Mouse (Mus musculus): ENCODE results near the gene Ptrhd1. TPM values are rescaled to one million over a fixed set of nuclear protein-coding genes. Genes with fewer than 3 reads are reported as not detected.
A peak's percentile ranks its signal among the peaks of the same experiment; 100 is the strongest.

Ptrhd1 gene
- polyA plus RNA-seq (2016; fragmentation: Nextera tagmentation; extraction: Ambion mirVana), result 5.9 and 6.0 TPM in 2 replicates

- Histone ChIP-seq H3K36me3 (peaks cover 32% of the 10 kb centered on the region), H3K4me1 (peaks cover 11% of the 10 kb centered on the region), H3K27ac (peak within 1 kb of the TSS; percentile 94), H3K27me3 (ENCODE audit: low read depth, poor library complexity, severe bottlenecking) (no peaks in the 10 kb centered on the region), H3K4me3 (peak within 1 kb of the TSS; percentile 71), H3K9me3 (replicated peaks) (no peaks in the 10 kb centered on the region)
- WGBS, result under 1% methylated on average over 50 of the region's 50 CpGs
- peak; percentile 95 for DNase-seq (ENCODE audit: low spot score)
Measured at GRCm38 (mm10) chr12:4233572-4234508, at the start of gene Ptrhd1, which contains the start of gene Cenpo. TSS of gene Ptrhd1 (plus strand) at chr12:4234027. TSS of gene Cenpo (minus strand) at chr12:4234294.

DNA sequence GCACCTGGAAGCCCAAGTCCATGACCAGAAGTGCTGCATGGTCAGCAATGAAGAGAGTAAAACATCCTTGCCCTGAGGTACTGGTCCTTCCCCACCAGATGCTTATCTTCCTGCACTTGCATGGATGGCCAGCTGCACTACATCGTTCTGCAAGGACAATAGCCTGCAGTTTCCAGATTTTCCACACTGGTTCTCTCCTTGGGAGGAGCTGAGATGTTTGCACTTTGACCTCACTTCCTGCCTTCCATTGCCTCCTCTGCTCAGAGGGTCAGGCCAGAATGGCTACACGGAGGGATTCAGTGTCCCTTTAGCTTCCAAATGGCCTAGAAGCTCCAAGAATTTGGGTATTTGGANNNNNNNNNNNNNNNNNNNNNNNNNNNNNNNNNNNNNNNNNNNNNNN lies 49.2 kb upstream of the Ptrhd1 start:
- Histone ChIP-seq H3K36me3 (peaks cover 3% of the 10 kb centered on the region; the same call in 1 of the 2 replicates), H3K27ac (no peak overlapping the region), H3K4me1 (peaks cover 18% of the 10 kb centered on the region), H3K27me3 (ENCODE audit: low read depth, poor library complexity, severe bottlenecking) (no peaks in the 10 kb centered on the region), H3K9me3 (replicated peaks) (no peaks in the 10 kb centered on the region), H3K4me3 (no peak overlapping the region)
- DNase-seq (ENCODE audit: low spot score), result no peak
- 58% methylated on average over 2 of the region's 2 CpGs for WGBS

GRCm38 (mm10) chr12:4188171-4189059 lies 45.4 kb upstream of the Ptrhd1 start:
- DNase-seq (ENCODE audit: low spot score), result peak; percentile 61
- Histone ChIP-seq H3K9me3 (replicated peaks) (no peaks in the 10 kb centered on the region), H3K27ac (peak overlapping the region; percentile 78), H3K4me1 (peaks cover 38% of the 10 kb centered on the region), H3K27me3 (ENCODE audit: low read depth, poor library complexity, severe bottlenecking) (no peaks in the 10 kb centered on the region), H3K36me3 (no peaks in the 10 kb centered on the region), H3K4me3 (no peak overlapping the region)
- WGBS, result 34% methylated on average over 14 of the region's 14 CpGs

GRCm38 (mm10) chr12:4189060-4189447 lies 44.8 kb upstream of the Ptrhd1 start:
- Histone ChIP-seq H3K4me3 (no peak overlapping the region), H3K27ac (no peak overlapping the region), H3K9me3 (replicated peaks) (no peaks in the 10 kb centered on the region), H3K27me3 (ENCODE audit: low read depth, poor library complexity, severe bottlenecking) (no peaks in the 10 kb centered on the region), H3K4me1 (peaks cover 41% of the 10 kb centered on the region), H3K36me3 (no peaks in the 10 kb centered on the region)
- DNase-seq (ENCODE audit: low spot score), result no peak
- 50% methylated on average over 5 of the region's 5 CpGs for WGBS

DNA sequence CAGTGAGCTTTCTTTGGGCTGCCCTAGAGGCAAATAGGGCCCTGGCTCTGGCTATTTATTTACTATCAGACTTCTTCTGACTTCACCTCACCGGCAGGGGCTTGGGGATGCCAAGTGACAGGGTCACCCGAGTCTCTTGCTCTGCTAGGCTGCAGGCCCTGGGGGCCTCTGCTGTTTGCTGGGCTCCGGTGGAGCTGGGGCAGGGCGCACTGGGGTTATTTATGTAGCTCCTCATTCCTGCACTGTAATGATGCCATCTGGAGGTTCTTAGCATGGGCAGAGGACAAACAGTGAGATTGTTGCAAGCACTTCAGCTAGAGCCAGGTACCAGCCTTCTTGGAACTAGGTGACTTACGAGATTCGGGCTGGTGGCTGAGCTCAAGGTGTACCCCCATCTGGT lies 41.3 kb upstream of the Ptrhd1 start:
- Histone ChIP-seq H3K27me3 (ENCODE audit: low read depth, poor library complexity, severe bottlenecking) (no peaks in the 10 kb centered on the region), H3K9me3 (replicated peaks) (no peaks in the 10 kb centered on the region), H3K36me3 (0 out of 2 replicates have a peak, but pooled peaks cover 11% of the 10 kb centered on the region), H3K27ac (peak overlapping the region; percentile 72), H3K4me1 (peaks cover 41% of the 10 kb centered on the region), H3K4me3 (no peak overlapping the region)
- 71% methylated on average over 6 of the region's 6 CpGs for WGBS
- no peak for DNase-seq (ENCODE audit: low spot score)

DNA sequence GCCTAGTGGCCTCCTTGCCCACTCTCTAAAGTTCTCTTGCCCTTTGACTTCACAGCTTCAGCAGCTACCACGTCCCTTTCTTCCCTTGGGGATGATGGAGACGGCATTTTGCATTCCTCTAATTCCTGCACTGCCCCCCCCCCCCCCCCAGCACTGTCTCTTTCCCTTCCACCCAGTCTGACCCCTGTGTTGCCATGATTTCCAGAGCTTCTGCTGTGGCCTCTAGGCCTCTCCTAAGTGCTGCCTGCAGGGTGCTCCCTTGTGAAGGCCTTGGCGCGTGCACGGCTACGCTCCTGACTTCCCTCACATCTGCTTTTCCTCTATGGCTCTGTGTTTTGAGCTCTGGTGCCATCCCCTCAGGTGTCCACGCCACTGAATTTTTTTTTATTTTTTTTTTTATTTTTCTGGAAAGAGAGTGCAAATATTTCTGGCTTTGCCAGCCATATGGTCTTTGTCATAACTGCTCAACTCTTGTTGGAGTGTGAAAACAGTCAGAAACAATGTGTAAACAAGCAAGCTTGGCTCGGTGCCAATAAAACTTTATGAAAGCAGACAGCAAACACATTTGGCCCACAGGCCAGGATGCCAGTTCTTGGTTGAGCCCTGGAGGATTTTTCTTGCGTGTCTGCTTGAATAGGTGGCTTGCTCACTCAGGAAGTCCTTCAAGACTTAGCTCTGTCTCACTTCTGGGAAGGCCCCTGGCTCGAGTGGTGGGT lies 40.6 kb upstream of the Ptrhd1 start:
- H3K27ac ChIP-seq, result peak overlapping the region; percentile 72
- no peak overlapping the region for H3K4me3 ChIP-seq
- H3K36me3 ChIP-seq, result peaks cover 14% of the 10 kb centered on the region; the same call in 1 of the 2 replicates
- peaks cover 35% of the 10 kb centered on the region for H3K4me1 ChIP-seq
- WGBS, result 66% methylated on average over 10 of the region's 10 CpGs
- H3K27me3 ChIP-seq (ENCODE audit: low read depth, poor library complexity, severe bottlenecking), result no peaks in the 10 kb centered on the region
- DNase-seq (ENCODE audit: low spot score), result no peak
- no peaks in the 10 kb centered on the region for H3K9me3 ChIP-seq (replicated peaks)

- 0 out of 2 replicates have a peak overlapping the region, but pooled peaks have one; percentile 27 for H3K27ac ChIP-seq
- no peak overlapping the region for H3K4me3 ChIP-seq
- H3K27me3 ChIP-seq (ENCODE audit: low read depth, poor library complexity, severe bottlenecking), result no peaks in the 10 kb centered on the region
- H3K9me3 ChIP-seq (replicated peaks), result no peaks in the 10 kb centered on the region
- H3K4me1 ChIP-seq, result peaks cover 23% of the 10 kb centered on the region
- H3K36me3 ChIP-seq, result peaks cover 21% of the 10 kb centered on the region
- WGBS, result 93% methylated on average over 14 of the region's 14 CpGs
- no peak for DNase-seq (ENCODE audit: low spot score)
Measured at GRCm38 (mm10) chr12:4194643-4195042, 39.2 kb upstream of the Ptrhd1 start.

DNA sequence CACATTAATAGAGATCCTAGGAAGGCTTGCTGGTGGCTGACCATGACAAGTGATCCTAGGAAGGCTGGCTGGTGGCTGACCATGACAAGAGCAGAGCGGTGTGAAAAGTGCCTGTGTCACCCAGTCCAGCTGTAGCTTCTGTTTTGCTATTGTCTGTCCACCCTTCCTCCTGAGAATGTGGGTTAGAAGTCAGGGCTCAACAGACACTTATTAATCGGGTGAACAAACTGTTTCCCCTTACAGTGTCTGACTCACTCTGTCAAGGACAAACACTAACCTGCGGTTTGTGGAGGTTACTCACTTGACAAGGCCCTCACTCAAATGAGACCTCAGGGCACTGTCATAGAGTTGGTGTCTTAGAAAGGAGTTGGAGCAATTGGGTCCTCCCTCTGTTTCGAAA lies 35.1 kb upstream of the Ptrhd1 start:
- no peak for DNase-seq (ENCODE audit: low spot score)
- WGBS, result 94% methylated on average over 4 of the region's 4 CpGs
- Histone ChIP-seq H3K9me3 (replicated peaks) (no peaks in the 10 kb centered on the region), H3K27me3 (ENCODE audit: low read depth, poor library complexity, severe bottlenecking) (no peaks in the 10 kb centered on the region), H3K27ac (no peak overlapping the region), H3K4me1 (peaks cover under 1% of the 10 kb centered on the region; the same call in 1 of the 2 replicates), H3K36me3 (peaks cover 48% of the 10 kb centered on the region), H3K4me3 (no peak overlapping the region)

DNA sequence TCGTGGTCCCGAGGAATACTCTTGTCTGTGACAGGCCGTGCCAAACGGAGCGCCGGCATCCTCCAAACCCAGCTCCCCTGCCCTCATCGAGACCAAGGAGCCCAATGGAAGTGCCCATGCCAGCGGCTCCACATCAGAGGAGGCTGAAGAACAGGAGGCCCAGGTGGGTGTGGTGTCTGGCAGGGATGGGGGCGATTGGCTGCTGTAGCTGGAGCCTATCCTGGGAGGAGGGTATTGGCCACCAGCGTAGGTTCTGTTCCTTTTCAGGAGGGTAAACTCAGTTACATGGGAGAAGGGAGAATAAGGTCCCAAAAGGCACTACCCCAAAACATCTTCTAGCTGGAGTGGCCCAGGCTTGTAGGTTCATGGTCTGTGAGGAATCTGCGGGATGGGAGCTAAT lies 34.6 kb upstream of the Ptrhd1 start:
- no peaks in the 10 kb centered on the region for H3K27me3 ChIP-seq (ENCODE audit: low read depth, poor library complexity, severe bottlenecking)
- DNase-seq (ENCODE audit: low spot score), result no peak
- H3K9me3 ChIP-seq (replicated peaks), result no peaks in the 10 kb centered on the region
- H3K4me1 ChIP-seq, result no peaks in the 10 kb centered on the region
- H3K36me3 ChIP-seq, result peaks cover 52% of the 10 kb centered on the region
- H3K4me3 ChIP-seq, result no peak overlapping the region
- WGBS, result 94% methylated on average over 11 of the region's 11 CpGs
- H3K27ac ChIP-seq, result no peak overlapping the region

DNA sequence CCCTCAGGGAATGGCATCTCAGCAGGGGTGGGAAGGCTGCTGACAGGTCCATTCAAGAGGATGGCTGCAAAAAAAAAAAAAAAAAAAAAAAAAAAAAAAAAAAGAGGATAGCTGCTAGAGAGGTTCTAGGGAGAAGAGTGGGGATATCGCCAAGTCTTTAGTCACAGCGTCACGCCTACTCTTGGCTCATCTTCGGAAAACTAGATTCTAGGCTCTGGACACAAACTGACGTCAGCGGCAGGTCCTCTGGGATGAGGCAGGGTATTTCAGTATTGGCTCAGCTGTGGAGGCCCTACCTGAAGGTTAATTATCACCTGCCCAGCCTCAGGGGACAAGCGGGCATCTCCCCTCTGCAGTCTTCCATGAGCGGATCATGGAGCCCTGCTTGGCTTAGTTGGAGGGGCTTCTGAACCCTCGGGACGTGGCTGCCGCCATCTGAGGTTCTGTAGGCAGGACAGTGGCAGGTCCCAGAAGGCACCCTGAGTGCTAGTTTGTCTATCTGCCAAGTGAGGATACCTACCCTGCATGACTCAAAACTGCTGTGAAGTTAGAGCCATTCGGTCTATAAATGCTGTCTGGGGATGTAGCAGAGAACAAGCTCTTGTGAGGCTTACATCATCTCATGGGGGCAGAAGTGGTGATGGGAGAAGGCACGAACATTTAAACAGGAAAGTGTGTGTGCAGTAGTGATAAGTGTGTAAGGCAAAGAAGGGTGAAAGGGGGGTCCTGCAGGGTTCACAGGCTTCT lies 32.2 kb upstream of the Ptrhd1 start:
- WGBS, result 93% methylated on average over 13 of the region's 13 CpGs
- H3K27ac ChIP-seq, result no peak overlapping the region
- no peaks in the 10 kb centered on the region for H3K27me3 ChIP-seq (ENCODE audit: low read depth, poor library complexity, severe bottlenecking)
- peaks cover 62% of the 10 kb centered on the region for H3K36me3 ChIP-seq
- no peak for DNase-seq (ENCODE audit: low spot score)
- H3K4me3 ChIP-seq, result no peak overlapping the region
- H3K9me3 ChIP-seq (replicated peaks), result no peaks in the 10 kb centered on the region
- H3K4me1 ChIP-seq, result no peaks in the 10 kb centered on the region

DNA sequence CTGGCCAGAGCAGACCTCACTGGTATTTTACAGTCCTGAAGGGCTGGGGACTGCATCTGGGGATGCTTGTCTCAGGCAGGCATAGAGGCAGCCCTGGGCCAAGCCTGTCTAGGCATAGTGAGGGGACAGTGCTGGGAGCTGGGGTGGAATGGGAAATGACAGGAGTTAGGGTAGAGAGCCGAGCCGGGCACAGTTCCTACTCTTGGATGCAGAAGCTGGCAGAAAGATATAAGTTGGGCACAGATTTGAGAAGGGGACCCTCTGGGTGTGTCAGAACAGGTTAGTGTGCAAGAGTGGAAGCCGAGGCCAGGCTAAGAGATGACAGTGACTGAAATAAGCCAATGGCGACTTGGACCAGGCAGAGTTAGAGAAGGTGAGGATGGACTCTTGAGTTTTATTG lies 31.6 kb upstream of the Ptrhd1 start:
- Histone ChIP-seq H3K4me1 (no peaks in the 10 kb centered on the region), H3K9me3 (replicated peaks) (no peaks in the 10 kb centered on the region), H3K27ac (no peak overlapping the region), H3K36me3 (peaks cover 64% of the 10 kb centered on the region), H3K4me3 (no peak overlapping the region), H3K27me3 (ENCODE audit: low read depth, poor library complexity, severe bottlenecking) (no peaks in the 10 kb centered on the region)
- 95% methylated on average over 4 of the region's 4 CpGs for WGBS
- no peak for DNase-seq (ENCODE audit: low spot score)

- no peaks in the 10 kb centered on the region for H3K4me1 ChIP-seq
- WGBS, result 97% methylated on average over 11 of the region's 11 CpGs
- H3K9me3 ChIP-seq (replicated peaks), result no peaks in the 10 kb centered on the region
- peaks cover 73% of the 10 kb centered on the region for H3K36me3 ChIP-seq
- H3K27ac ChIP-seq, result no peak overlapping the region
- no peaks in the 10 kb centered on the region for H3K27me3 ChIP-seq (ENCODE audit: low read depth, poor library complexity, severe bottlenecking)
- no peak overlapping the region for H3K4me3 ChIP-seq
- no peak for DNase-seq (ENCODE audit: low spot score)
Measured at GRCm38 (mm10) chr12:4206106-4206505, 27.7 kb upstream of the Ptrhd1 start.
